Mouse (Mus musculus) embryonic facial prominence, embryonic 14.5 days (tissue): ENCODE measurements around the gene Ttc23l. TPM values are rescaled to one million over a fixed set of nuclear protein-coding genes. Genes with fewer than 3 reads are reported as not detected.
"Not testable (repeated sequence)": the region's sequence is repeated elsewhere in the genome, so short reads cannot be mapped to it uniquely, and the experiment has no call there.

Source experiments
- ATAC-seq: fragments of 200-750 bp; cut with Nextera tagmentation; 2 replicates; pipeline ENCODE4 v1.8.0; 2017; ENCODE audit warnings: low read depth, moderate number of reproducible peaks, moderate TSS enrichment
- DNase-seq: peaks from one replicate; pipeline ENCODE4 v3.0.0-alpha.2; 2015; ENCODE audit warnings: low spot score
- H3K27ac ChIP-seq: fragments of 300-500 bp; sonication (generic); replicated peaks from 2 replicates; pipeline ENCODE4 v1.5.1; 2014; ENCODE audit warnings: low read depth, mild to moderate bottlenecking, low read length, moderate library complexity
- H3K27me3 ChIP-seq: fragments of 300-500 bp; sonication (generic); replicated peaks from 2 replicates; pipeline ENCODE4 v1.6.1; 2014; ENCODE audit warnings: low read length; ENCODE audit not compliant: control insufficient read depth, insufficient read depth
- H3K36me3 ChIP-seq: fragments of 300-500 bp; sonication (generic); 2 replicates; pipeline ENCODE4 v1.6.1; 2014; ENCODE audit warnings: low read length, mixed read lengths; ENCODE audit not compliant: control insufficient read depth, insufficient read depth
- H3K4me1 ChIP-seq: fragments of 300-500 bp; sonication (generic); 2 replicates; pipeline ENCODE4 v1.6.1; 2014; ENCODE audit warnings: antibody characterized with exemption, low read length; ENCODE audit not compliant: control insufficient read depth, insufficient read depth
- H3K4me2 ChIP-seq: fragments of 300-500 bp; sonication (generic); 2 replicates; pipeline ENCODE4 v1.6.1; 2014; ENCODE audit warnings: low read depth, mild to moderate bottlenecking, low read length, moderate library complexity, mixed read lengths
- H3K4me3 ChIP-seq: fragments of 300-500 bp; sonication (generic); 2 replicates; pipeline ENCODE4 v1.5.1; 2014; ENCODE audit warnings: low read depth, mild to moderate bottlenecking, low read length
- H3K9ac ChIP-seq: fragments of 300-500 bp; sonication (generic); 2 replicates; pipeline ENCODE4 v1.6.1; 2014; ENCODE audit warnings: low read depth, mild to moderate bottlenecking, low read length, moderate library complexity, mixed read lengths
- H3K9me3 ChIP-seq: fragments of 300-500 bp; sonication (generic); 2 replicates; pipeline ENCODE4 v1.6.1; 2016; ENCODE audit warnings: low read length; ENCODE audit not compliant: control insufficient read depth
- WGBS: fragments of 180-500 bp; shearing (Covaris S2); extraction: QIAGEN DNeasy Blood & Tissue Kit; methylation state at CpG from one replicate; pipeline ENCODE4 v1.1.7; 2014; 5-methylcytosine and 5-hydroxymethylcytosine counted together
- polyA plus RNA-seq: library from polyadenylated mRNA; unstranded; fragments of >200 nt; fragmentation: Nextera tagmentation; extraction: Ambion mirVana; gene quantifications from 2 replicates; pipeline ENCODE4 v1.2.1, GENCODE M21; 2014

Gene Ttc23l
- polyA plus RNA-seq, 1 experiment from 2014 or later, result 0.08 TPM

GRCm38 (mm10) chr15:10500838-10501719, 57.4 kb downstream of the Ttc23l start:
- WGBS, result 54% methylated on average over 11 of the region's 11 CpGs
- peaks cover 2% of the 10 kb centered on the region; the same call in 1 of the 2 replicates for H3K36me3 ChIP-seq
- no peak overlapping the region for H3K4me3 ChIP-seq
- no peaks in the 10 kb centered on the region for H3K9me3 ChIP-seq
- DNase-seq (peak; percentile 81), ATAC-seq (peak; percentile 86)
- no peak overlapping the region for H3K9ac ChIP-seq
- no peak overlapping the region for H3K4me2 ChIP-seq
- no peak overlapping the region for H3K27ac ChIP-seq
- peaks cover 1% of the 10 kb centered on the region; the same call in 1 of the 2 replicates for H3K4me1 ChIP-seq
- no peaks in the 10 kb centered on the region for H3K27me3 ChIP-seq

- DNase-seq (no peak), ATAC-seq (no peak)
- Histone ChIP-seq H3K9me3 (no peaks in the 10 kb centered on the region), H3K27ac (no peak overlapping the region), H3K9ac (no peak overlapping the region), H3K4me1 (no peaks in the 10 kb centered on the region), H3K4me3 (no peak overlapping the region), H3K27me3 (no peaks in the 10 kb centered on the region), H3K4me2 (no peak overlapping the region), H3K36me3 (peaks cover 6% of the 10 kb centered on the region; the same call in 1 of the 2 replicates)
- 88% methylated on average over 5 of the region's 5 CpGs for WGBS
These were observed 58.4 kb downstream of the Ttc23l start for GRCm38 (mm10) chr15:10500035-10500434.

- Histone ChIP-seq H3K27ac (no peak overlapping the region), H3K4me3 (no peak overlapping the region), H3K4me2 (no peak overlapping the region), H3K9ac (no peak overlapping the region), H3K4me1 (no peaks in the 10 kb centered on the region), H3K36me3 (peaks cover 6% of the 10 kb centered on the region; the same call in 1 of the 2 replicates), H3K9me3 (no peaks in the 10 kb centered on the region), H3K27me3 (no peaks in the 10 kb centered on the region)
- 82% methylated on average over 5 of the region's 5 CpGs for WGBS
- ATAC-seq (no peak), DNase-seq (no peak)
These were observed 58.9 kb downstream of the Ttc23l start for GRCm38 (mm10) chr15:10499593-10499992.

GRCm38 (mm10) chr15:10496696-10497095, 61.8 kb downstream of the Ttc23l start:
- not testable (repeated sequence) for H3K4me3 ChIP-seq, H3K27me3 ChIP-seq, ATAC-seq, H3K9me3 ChIP-seq, H3K4me1 ChIP-seq, H3K4me2 ChIP-seq, H3K27ac ChIP-seq, H3K9ac ChIP-seq, DNase-seq
- peaks cover 24% of the 10 kb centered on the region for H3K36me3 ChIP-seq
- WGBS, result 89% methylated on average over 1 of the region's 1 CpGs

GRCm38 (mm10) chr15:10495944-10496343, 62.5 kb downstream of the Ttc23l start:
- H3K4me3 ChIP-seq, result no peak overlapping the region
- DNase-seq (no peak), ATAC-seq (no peak)
- H3K4me2 ChIP-seq, result no peak overlapping the region
- H3K9ac ChIP-seq, result no peak overlapping the region
- H3K27ac ChIP-seq, result no peak overlapping the region
- H3K4me1 ChIP-seq, result no peaks in the 10 kb centered on the region
- no peaks in the 10 kb centered on the region for H3K27me3 ChIP-seq
- H3K36me3 ChIP-seq, result peaks cover 24% of the 10 kb centered on the region
- no peaks in the 10 kb centered on the region for H3K9me3 ChIP-seq
- 93% methylated on average over 11 of the region's 11 CpGs for WGBS

GRCm38 (mm10) chr15:10490101-10490500, 68.4 kb downstream of the Ttc23l start:
- peaks cover 25% of the 10 kb centered on the region for H3K36me3 ChIP-seq
- ATAC-seq (no peak), DNase-seq (no peak)
- H3K9ac ChIP-seq, result no peak overlapping the region
- H3K27ac ChIP-seq, result no peak overlapping the region
- H3K9me3 ChIP-seq, result no peaks in the 10 kb centered on the region
- WGBS, result 73% methylated on average over 5 of the region's 5 CpGs
- H3K27me3 ChIP-seq, result no peaks in the 10 kb centered on the region
- H3K4me2 ChIP-seq, result no peak overlapping the region
- no peak overlapping the region for H3K4me3 ChIP-seq
- H3K4me1 ChIP-seq, result peaks cover 12% of the 10 kb centered on the region

GRCm38 (mm10) chr15:10487246-10487645, 71.2 kb downstream of the Ttc23l start:
- no peaks in the 10 kb centered on the region for H3K27me3 ChIP-seq
- H3K4me1 ChIP-seq, result peaks cover 21% of the 10 kb centered on the region
- H3K4me2 ChIP-seq, result peak overlapping the region; percentile 87
- 62% methylated on average over 2 of the region's 2 CpGs for whole genome bisulfite sequencing
- H3K36me3 ChIP-seq, result peaks cover 24% of the 10 kb centered on the region
- DNase-seq, result no peak
- no peaks in the 10 kb centered on the region for H3K9me3 ChIP-seq
- peak overlapping the region; percentile 58 for H3K4me3 ChIP-seq
- ATAC-seq, result no peak
- H3K9ac ChIP-seq, result 0 out of 2 replicates have a peak overlapping the region, but pooled peaks have one; percentile 10
- H3K27ac ChIP-seq, result no peak overlapping the region

GRCm38 (mm10) chr15:10486365-10486839, 72.1 kb downstream of the Ttc23l start:
- no peak for DNase-seq
- H3K9ac ChIP-seq, result peak overlapping the region; percentile 80
- peak overlapping the region; percentile 74 for H3K27ac ChIP-seq
- H3K4me2 ChIP-seq, result peak overlapping the region; percentile 87
- peaks cover 25% of the 10 kb centered on the region for H3K36me3 ChIP-seq
- H3K27me3 ChIP-seq, result no peaks in the 10 kb centered on the region
- peak; percentile 31 for ATAC-seq
- WGBS, result 2% methylated on average over 18 of the region's 18 CpGs
- no peaks in the 10 kb centered on the region for H3K9me3 ChIP-seq
- H3K4me1 ChIP-seq, result peaks cover 21% of the 10 kb centered on the region
- peak overlapping the region; percentile 58 for H3K4me3 ChIP-seq
